ENCODE assay signal across 9 mouse cellular contexts in genomic region chr15:77683944-77684343, GRCm38 (mm10). TPM values are rescaled to one million over a fixed set of nuclear protein-coding genes. Genes with fewer than 3 reads are reported as not detected.
DNase-seq lines count a peak whose midpoint lies in the region; ATAC-seq and TF ChIP-seq lines count a peak whose summit lies in the region.
"Not testable (repeated sequence)": the region's sequence is repeated elsewhere in the genome, so short reads cannot be mapped to it uniquely, and the experiment has no call there.
"Had no signal": no experiment of that assay in that cellular context is flagged by ENCODE, and none has a peak within 500 bp of the region (broad histone marks: within the 10 kb centered on the region; RNA-seq: fewer than 3 reads in every experiment).

No protein-coding gene starts in this region.

- TF ChIP-seq EP300 in MEL (IDR thresholded peaks at IDR 0.05; ENCODE audit: low read depth in 1 of 2, low read length in 2 of 2), result not testable (repeated sequence)

- H3K36me3 ChIP-seq in MEL (ENCODE audit: control insufficient read depth in 1 of 2, insufficient read depth in 2 of 2, low read length in 2 of 2); forebrain, postnatal 0 days (ENCODE audit: insufficient read depth): not testable (repeated sequence)

- H3K4me3 ChIP-seq in MEL (ENCODE audit: control insufficient read depth in 1 of 2, insufficient read depth in 1 of 2, low read depth in 2 of 2, low read length in 2 of 2); forebrain, postnatal 0 days (ENCODE audit: low read depth, low read length); layer of hippocampus, adult 2 months; lung, adult 2 months (replicated peaks; ENCODE audit: extremely low read depth, low read depth, low read length): not testable (repeated sequence)

- not testable (repeated sequence) for ATAC-seq in forebrain, postnatal 0 days

- TF ChIP-seq POLR2A in MEL (IDR thresholded peaks at IDR 0.05; ENCODE audit: control insufficient read depth in 1 of 2, insufficient read depth in 1 of 2, low read depth in 1 of 2, low read length in 2 of 2, poor library complexity in 1 of 2); lung, adult 2 months (IDR thresholded peaks at IDR 0.05; ENCODE audit: borderline replicate concordance, extremely low read depth, low read depth, low read length): not testable (repeated sequence)

- TF ChIP-seq CTCF in MEL (IDR thresholded peaks at IDR 0.05 in 2 of 3, conservative IDR thresholded peaks at IDR 0.05 in 1 of 3; ENCODE audit: control insufficient read depth in 1 of 3, insufficient read depth in 1 of 3, low read depth in 2 of 3, low read length in 3 of 3, poor library complexity in 1 of 3, severe bottlenecking in 1 of 3), result peak; percentile 32 to 56 (median 45)
- peak; percentile 62 for TF ChIP-seq CTCF in forebrain, postnatal 0 days (IDR thresholded peaks at IDR 0.05; ENCODE audit: low read depth)
- peak; percentile 70 for TF ChIP-seq CTCF in layer of hippocampus, adult 2 months (conservative IDR thresholded peaks at IDR 0.05)
- TF ChIP-seq CTCF in lung, adult 2 months (IDR thresholded peaks at IDR 0.05; ENCODE audit: insufficient read depth, low read length), result peak; percentile 53

- H3K79me2 ChIP-seq in MEL (ENCODE audit: control insufficient read depth, insufficient read depth, low read length, poor library complexity), result not testable (repeated sequence)

- H3K4me1 ChIP-seq in MEL (ENCODE audit: control insufficient read depth in 1 of 2, insufficient read depth in 2 of 2, low read length in 2 of 2); forebrain, postnatal 0 days (ENCODE audit: insufficient read depth); lung, adult 2 months (ENCODE audit: control insufficient read depth, insufficient read depth, low read length): not testable (repeated sequence)

- peak; percentile 17 for DNase-seq in MEL (ENCODE audit: low read depth, low spot score)
- peak; percentile 14 to 24 for DNase-seq in cerebellum, adult 18-20 months
- peak; percentile 30 for DNase-seq in forebrain, postnatal 0 days
- peak; percentile 71 for DNase-seq in heart, postnatal 4 days
- peak in 1 of 2 experiments; percentile 19 for DNase-seq in layer of hippocampus, adult 2 months (ENCODE audit: low spot score in 2 of 2)
- DNase-seq in lung, adult 2 months, result peak; percentile 37
- peak; percentile 17 for DNase-seq in ovary, postnatal 36 days (ENCODE audit: low spot score)
- DNase-seq in thymus, postnatal 4 days, result peak; percentile 73

- H3K9ac ChIP-seq in MEL (ENCODE audit: control insufficient read depth, low read depth, low read length, poor library complexity, severe bottlenecking); forebrain, postnatal 0 days: not testable (repeated sequence)

- TF ChIP-seq RAD21 in MEL (IDR thresholded peaks at IDR 0.05; ENCODE audit: low read depth, low read length), result peak; percentile 49

- not testable (repeated sequence) for H3K4me2 ChIP-seq in forebrain, postnatal 0 days (ENCODE audit: low read depth)

- H3K27me3 ChIP-seq in MEL (ENCODE audit: control insufficient read depth in 1 of 2, insufficient read depth in 2 of 2, low read length in 2 of 2); forebrain, postnatal 0 days (ENCODE audit: insufficient read depth, low read length): not testable (repeated sequence)

- H3K27ac ChIP-seq in MEL (ENCODE audit: control insufficient read depth, low read depth, low read length); forebrain, postnatal 0 days (ENCODE audit: low read depth, low read length); layer of hippocampus, adult 2 months: not testable (repeated sequence)

- not testable (repeated sequence) for H3K9me3 ChIP-seq in MEL (replicated peaks; ENCODE audit: insufficient read depth, low read length); forebrain, postnatal 0 days (ENCODE audit: low read length)

- 5% methylated on average over 8 of the region's 11 CpGs for WGBS in forebrain, postnatal 0 days
- 10% methylated on average over 11 of the region's 11 CpGs for WGBS in lung, adult 2 months

TF ChIP-seq in MEL, 35 proteins besides CTCF, POLR2A, EP300 and RAD21:
- TF ChIP-seq NRF1 (IDR thresholded peaks at IDR 0.05; ENCODE audit: insufficient read depth, low read depth, low read length, poor library complexity, severe bottlenecking) (0 out of 2 replicates have a peak, but pooled peaks have one; percentile 43), SMC3 (IDR thresholded peaks at IDR 0.05; ENCODE audit: low read depth, low read length) (peak; percentile 49), ZC3H11A (IDR thresholded peaks at IDR 0.05; ENCODE audit: low read depth, low read length) (peak; percentile 32; the same call in 1 of the 2 replicates)

RNA-seq across cellular contexts. Expression of gene Apol7e, which starts 14.7 kb away (rescaled TPM):
- not detected in 2 replicates for total RNA-seq in MEL (2012; rRNA removed)
- polyA plus RNA-seq in MEL (2012; ENCODE audit: insufficient read depth in 1 of 2, insufficient read length in 2 of 2, low read depth in 1 of 2, low replicate concordance in 2 of 2, missing spikeins in 1 of 2), result not detected
- total RNA-seq in forebrain, postnatal 0 days (2014; rRNA removed), result not detected in 2 replicates
- polyA plus RNA-seq in forebrain, postnatal 0 days (2015; fragmentation: Nextera tagmentation; extraction: Ambion mirVana), result 0.08 TPM in 1 of 2 replicates, not detected in the other
- under 1 TPM in 1 of 2 experiments, not detected in 1; 0.12 TPM for total RNA-seq in heart, postnatal 4 days (2021)
- not detected for total RNA-seq in layer of hippocampus, adult 2 months (2021)
- polyA plus RNA-seq in lung, adult 2 months (2012; rRNA removed), result 0.88 and 1.3 TPM in 2 replicates
- polyA plus RNA-seq: heart, embryonic 12.5 days had no signal

RNA-seq across cellular contexts. Expression of gene Apol11b, which starts 40.9 kb away (rescaled TPM):
- total RNA-seq in MEL (2012; rRNA removed), result 0.52 and 1.3 TPM in 2 replicates
- under 1 TPM in 1 of 2 experiments, not detected in 1; 0.39 TPM for polyA plus RNA-seq in MEL (2012; ENCODE audit: insufficient read depth in 1 of 2, insufficient read length in 2 of 2, low read depth in 1 of 2, low replicate concordance in 2 of 2, missing spikeins in 1 of 2)
- total RNA-seq in forebrain, postnatal 0 days (2014; rRNA removed), result not detected in 2 replicates
- not detected in 2 replicates for polyA plus RNA-seq in forebrain, postnatal 0 days (2015; fragmentation: Nextera tagmentation; extraction: Ambion mirVana)
- under 1 TPM; 0.29 to 0.41 TPM for total RNA-seq in heart, postnatal 4 days (2021)
- not detected for total RNA-seq in layer of hippocampus, adult 2 months (2021)
- 0.13 and 0.95 TPM in 2 replicates for polyA plus RNA-seq in lung, adult 2 months (2012; rRNA removed)
- polyA plus RNA-seq: heart, embryonic 12.5 days had no signal

RNA-seq across cellular contexts. Expression of gene Apol9b, which starts 44.9 kb away (rescaled TPM):
- not detected in 2 replicates for total RNA-seq in MEL (2012; rRNA removed)
- polyA plus RNA-seq in MEL (2012; ENCODE audit: insufficient read depth in 1 of 2, insufficient read length in 2 of 2, low read depth in 1 of 2, low replicate concordance in 2 of 2, missing spikeins in 1 of 2), result not detected
- total RNA-seq in forebrain, postnatal 0 days (2014; rRNA removed), result not detected in 2 replicates
- 0.16 TPM in 1 of 2 replicates, not detected in the other for polyA plus RNA-seq in forebrain, postnatal 0 days (2015; fragmentation: Nextera tagmentation; extraction: Ambion mirVana)
- under 1 TPM in 1 of 2 experiments, not detected in 1; 0.41 TPM for total RNA-seq in heart, postnatal 4 days (2021)
- not detected for total RNA-seq in layer of hippocampus, adult 2 months (2021)
- polyA plus RNA-seq in lung, adult 2 months (2012; rRNA removed), result 1.7 and 2.1 TPM in 2 replicates
